In genomic region chr14:21439785-21440184, GRCm38 (mm10) we compare ENCODE assay signal across 12 mouse cellular contexts. TPM values are rescaled to one million over a fixed set of nuclear protein-coding genes. Genes with fewer than 3 reads are reported as not detected.
DNase-seq lines count a peak whose midpoint lies in the region; ATAC-seq and TF ChIP-seq lines count a peak whose summit lies in the region.
"Had no signal": no experiment of that assay in that cellular context is flagged by ENCODE, and none has a peak within 500 bp of the region (broad histone marks: within the 10 kb centered on the region; RNA-seq: fewer than 3 reads in every experiment).

No protein-coding gene starts in this region.

- no peaks in the 10 kb centered on the region for H3K27me3 ChIP-seq in lung, embryonic 14.5 days (ENCODE audit: insufficient read depth, low read length)
- no peaks in the 10 kb centered on the region for H3K27me3 ChIP-seq in forebrain, embryonic 14.5 days (replicated peaks; ENCODE audit: control insufficient read depth, insufficient read depth, low read length)
- no peaks in the 10 kb centered on the region for H3K27me3 ChIP-seq in midbrain, embryonic 10.5 days (ENCODE audit: low read depth, poor library complexity, severe bottlenecking)
- H3K27me3 ChIP-seq: limb, embryonic 13.5 days had no signal

- no peak overlapping the region for H3K27ac ChIP-seq in lung, embryonic 14.5 days (ENCODE audit: low read depth)
- H3K27ac ChIP-seq in forebrain, embryonic 14.5 days (ENCODE audit: low read depth, low read length) = no peak overlapping the region
- no peak overlapping the region for H3K27ac ChIP-seq in midbrain, embryonic 10.5 days (replicated peaks)
- H3K27ac ChIP-seq: limb, embryonic 13.5 days had no signal

- no peak for TF ChIP-seq CTCF in lung, embryonic 14.5 days (IDR thresholded peaks at IDR 0.05; ENCODE audit: low read depth)

- no peak for DNase-seq in lung, embryonic 14.5 days
- DNase-seq in lung, postnatal 36 days = no peak
- peak; percentile 66 for DNase-seq in adrenal gland, postnatal 14 days
- DNase-seq in forebrain, embryonic 14.5 days (ENCODE audit: low spot score) = peak; percentile 51
- peak; percentile 48 for DNase-seq in retina, embryonic 14.5 days (ENCODE audit: low spot score)
- DNase-seq in midbrain, embryonic 10.5 days (ENCODE audit: low spot score) = no peak
- DNase-seq: cerebellum, postnatal 14 days; heart, adult 11 months; kidney, adult 2 months had no signal

- no peak overlapping the region for H3K4me2 ChIP-seq in lung, embryonic 14.5 days
- H3K4me2 ChIP-seq in forebrain, embryonic 14.5 days (ENCODE audit: low read length) = no peak overlapping the region
- H3K4me2 ChIP-seq: limb, embryonic 13.5 days had no signal

- 26% methylated on average over 4 of the region's 4 CpGs for WGBS in lung, embryonic 14.5 days
- WGBS in forebrain, embryonic 14.5 days = 39% methylated on average over 4 of the region's 4 CpGs
- WGBS in midbrain, embryonic 10.5 days = 58% methylated on average over 4 of the region's 4 CpGs

- no peaks in the 10 kb centered on the region for H3K36me3 ChIP-seq in lung, embryonic 14.5 days (ENCODE audit: insufficient read depth)
- no peaks in the 10 kb centered on the region for H3K36me3 ChIP-seq in forebrain, embryonic 14.5 days (ENCODE audit: control insufficient read depth, insufficient read depth, low read length)
- H3K36me3 ChIP-seq in midbrain, embryonic 10.5 days = no peaks in the 10 kb centered on the region
- H3K36me3 ChIP-seq: limb, embryonic 13.5 days had no signal

- peak; percentile 52; the same call in 1 of the 2 replicates for ATAC-seq in lung, embryonic 14.5 days (ENCODE audit: insufficient read depth)
- peak; percentile 55 for ATAC-seq in forebrain, embryonic 14.5 days
- ATAC-seq in megakaryocyte progenitor cell, adult 5-6 weeks (replicated peaks; ENCODE audit: poor library complexity) = no peak
- ATAC-seq in inflammation-experienced regulatory T-cells, adult 6 months = no peak

- no peak overlapping the region for H3K9ac ChIP-seq in lung, embryonic 14.5 days
- no peak overlapping the region for H3K9ac ChIP-seq in forebrain, embryonic 14.5 days (ENCODE audit: low read length)
- H3K9ac ChIP-seq: limb, embryonic 13.5 days had no signal

- no peaks in the 10 kb centered on the region for H3K4me1 ChIP-seq in lung, embryonic 14.5 days (ENCODE audit: insufficient read depth)
- no peaks in the 10 kb centered on the region for H3K4me1 ChIP-seq in forebrain, embryonic 14.5 days (ENCODE audit: control insufficient read depth, insufficient read depth, low read length)
- H3K4me1 ChIP-seq in midbrain, embryonic 10.5 days = peaks cover 6% of the 10 kb centered on the region; the same call in 1 of the 2 replicates

- H3K4me3 ChIP-seq in lung, embryonic 14.5 days (ENCODE audit: low read depth, low read length) = no peak overlapping the region
- no peak overlapping the region for H3K4me3 ChIP-seq in forebrain, embryonic 14.5 days (ENCODE audit: low read depth, low read length)
- H3K4me3 ChIP-seq in midbrain, embryonic 10.5 days = no peak overlapping the region
- H3K4me3 ChIP-seq: limb, embryonic 13.5 days had no signal

- no peaks in the 10 kb centered on the region for H3K9me3 ChIP-seq in lung, embryonic 14.5 days (ENCODE audit: low read depth, low read length)
- no peaks in the 10 kb centered on the region for H3K9me3 ChIP-seq in forebrain, embryonic 14.5 days (replicated peaks; ENCODE audit: control insufficient read depth, low read length)
- H3K9me3 ChIP-seq in midbrain, embryonic 10.5 days (replicated peaks) = no peaks in the 10 kb centered on the region
- H3K9me3 ChIP-seq: limb, embryonic 13.5 days had no signal

RNA-seq across cellular contexts. Expression of gene Kat6b, which starts 41.4 kb away (rescaled TPM):
- 12.4 and 14.2 TPM in 2 replicates for polyA plus RNA-seq in lung, embryonic 14.5 days (2014; fragmentation: Nextera tagmentation; extraction: Ambion mirVana)
- 43.4 and 45.3 TPM in 2 replicates for total RNA-seq in adrenal gland, postnatal 14 days (2021)
- 28.8 and 34.6 TPM in 2 replicates for polyA plus RNA-seq in forebrain, embryonic 14.5 days (2014; fragmentation: Nextera tagmentation; extraction: Ambion mirVana)
- polyA plus RNA-seq in midbrain, embryonic 10.5 days (2016; fragmentation: Nextera tagmentation; extraction: Ambion mirVana) = 10.4 and 15.8 TPM in 2 replicates
- total RNA-seq in megakaryocyte progenitor cell, adult 5-6 weeks (2015) = 13.5 and 16.0 TPM in 2 replicates
- total RNA-seq in megakaryocyte progenitor cell, adult 5-6 weeks (2017) = 5.1 and 9.2 TPM in 2 replicates
- 10 to 100 TPM in 2 of 3 experiments, 1 to 10 TPM in 1; 9.0 to 23.5 (median 20.5) TPM for polyA plus RNA-seq in inflammation-experienced regulatory T-cells, adult 6 months (2017; shearing (Covaris generic))

Comparison
In these comparisons a context has a peak if more than half of its experiments do, and no peak if none do; other contexts are left out.
1. ATAC-seq: peak in lung, embryonic 14.5 days (single experiment) and forebrain, embryonic 14.5 days (single experiment); none in megakaryocyte progenitor cell, adult 5-6 weeks (single experiment) and inflammation-experienced regulatory T-cells, adult 6 months (single experiment).
2. DNase-seq: peak in adrenal gland, postnatal 14 days (single experiment), forebrain, embryonic 14.5 days (single experiment) and retina, embryonic 14.5 days (single experiment); none in lung, embryonic 14.5 days (single experiment), lung, postnatal 36 days (single experiment) and midbrain, embryonic 10.5 days (single experiment).